Mouse (Mus musculus): ENCODE measurements around the gene Galnt2. TPM values are rescaled to one million over a fixed set of nuclear protein-coding genes. Genes with fewer than 3 reads are reported as not detected.

Gene Galnt2
- total and polyA plus RNA-seq, 2 experiments from 2014 or later = 30.3 to 35.4 TPM

GRCm38 (mm10) chr8:124392271-124393012 lies 161.3 kb downstream of the Galnt2 start:
- Histone ChIP-seq H3K9me3 (replicated peaks; ENCODE audit: control insufficient read depth, low read length) (no peaks in the 10 kb centered on the region; the same call in 1 of the 2 replicates), H3K27ac (ENCODE audit: low read depth) (no peak overlapping the region), H3K9ac (replicated peaks; ENCODE audit: low read depth, low read length) (no peak overlapping the region), H3K36me3 (replicated peaks; ENCODE audit: control insufficient read depth, insufficient read depth, low read length) (no peaks in the 10 kb centered on the region), H3K27me3 (ENCODE audit: control insufficient read depth, insufficient read depth, low read length) (no peaks in the 10 kb centered on the region), H3K4me1 (ENCODE audit: control insufficient read depth, insufficient read depth) (no peaks in the 10 kb centered on the region), H3K4me3 (ENCODE audit: low read depth, low read length) (no peak overlapping the region), H3K4me2 (ENCODE audit: low read depth, low read length) (no peak overlapping the region)
- DNase-seq (ENCODE audit: low spot score) (no peak), ATAC-seq (ENCODE audit: insufficient read depth, low read depth) (no peak)
- TF ChIP-seq EP300 (IDR thresholded peaks at IDR 0.05; ENCODE audit: low read depth) (no peak), CTCF (IDR thresholded peaks at IDR 0.05; ENCODE audit: low read depth) (no peak)
- WGBS = 61% methylated on average over 10 of the region's 10 CpGs

DNA sequence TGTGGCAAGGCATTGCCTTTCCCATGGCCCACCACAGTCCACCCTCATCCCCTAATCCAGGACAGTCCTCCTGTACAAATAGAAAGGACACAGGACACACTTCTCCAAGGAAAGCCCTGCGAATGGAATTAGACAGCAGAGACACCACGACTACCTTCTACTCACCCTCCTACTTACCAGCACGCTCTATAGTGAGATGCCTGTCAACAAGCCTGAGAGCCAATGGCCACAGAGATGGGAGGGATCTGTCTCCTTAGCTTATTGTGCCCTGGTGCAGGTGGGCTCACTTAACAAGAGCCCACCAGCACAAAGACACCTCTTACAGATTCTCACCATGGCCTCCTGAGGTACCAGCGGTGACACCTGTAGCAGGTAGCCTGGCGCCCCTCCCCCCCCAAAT lies 161.8 kb downstream of the Galnt2 start:
- DNase-seq (ENCODE audit: low spot score) (no peak), ATAC-seq (ENCODE audit: insufficient read depth, low read depth) (no peak)
- no peaks in the 10 kb centered on the region for H3K27me3 ChIP-seq (ENCODE audit: control insufficient read depth, insufficient read depth, low read length)
- H3K4me1 ChIP-seq (ENCODE audit: control insufficient read depth, insufficient read depth) = no peaks in the 10 kb centered on the region
- no peak for TF ChIP-seq CTCF (IDR thresholded peaks at IDR 0.05; ENCODE audit: low read depth)
- no peak for TF ChIP-seq EP300 (IDR thresholded peaks at IDR 0.05; ENCODE audit: low read depth)
- H3K9me3 ChIP-seq (replicated peaks; ENCODE audit: control insufficient read depth, low read length) = no peaks in the 10 kb centered on the region; the same call in 1 of the 2 replicates
- H3K4me2 ChIP-seq (ENCODE audit: low read depth, low read length) = no peak overlapping the region
- H3K9ac ChIP-seq (replicated peaks; ENCODE audit: low read depth, low read length) = no peak overlapping the region
- H3K4me3 ChIP-seq (ENCODE audit: low read depth, low read length) = no peak overlapping the region
- WGBS = 69% methylated on average over 5 of the region's 5 CpGs
- no peaks in the 10 kb centered on the region for H3K36me3 ChIP-seq (replicated peaks; ENCODE audit: control insufficient read depth, insufficient read depth, low read length)
- no peak overlapping the region for H3K27ac ChIP-seq (ENCODE audit: low read depth)

DNA sequence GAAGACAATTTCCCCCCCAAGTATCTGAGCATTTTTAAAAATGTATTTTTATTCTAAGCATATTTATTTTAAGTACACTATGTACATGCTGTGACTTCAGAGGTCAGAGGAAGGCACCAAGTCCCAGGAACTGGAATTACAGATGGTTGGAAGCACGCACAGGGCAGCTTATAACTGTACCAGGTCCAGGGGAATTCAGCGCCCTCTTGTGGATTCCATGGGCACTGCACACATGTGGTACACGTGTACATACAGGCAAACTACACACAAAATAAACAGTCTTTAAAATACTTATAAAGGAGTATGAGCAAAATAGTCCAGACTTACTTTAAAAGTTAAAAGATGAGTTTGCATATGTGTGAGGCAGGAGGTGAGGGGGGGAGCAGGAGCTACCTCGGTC lies 162.7 kb downstream of the Galnt2 start:
- DNase-seq (ENCODE audit: low spot score) (no peak), ATAC-seq (ENCODE audit: insufficient read depth, low read depth) (no peak)
- Histone ChIP-seq H3K4me3 (ENCODE audit: low read depth, low read length) (no peak overlapping the region), H3K9ac (replicated peaks; ENCODE audit: low read depth, low read length) (no peak overlapping the region), H3K9me3 (replicated peaks; ENCODE audit: control insufficient read depth, low read length) (no peaks in the 10 kb centered on the region; the same call in 1 of the 2 replicates), H3K4me2 (ENCODE audit: low read depth, low read length) (no peak overlapping the region), H3K4me1 (ENCODE audit: control insufficient read depth, insufficient read depth) (no peaks in the 10 kb centered on the region), H3K27ac (ENCODE audit: low read depth) (no peak overlapping the region), H3K36me3 (replicated peaks; ENCODE audit: control insufficient read depth, insufficient read depth, low read length) (no peaks in the 10 kb centered on the region), H3K27me3 (ENCODE audit: control insufficient read depth, insufficient read depth, low read length) (no peaks in the 10 kb centered on the region)
- WGBS = 79% methylated on average over 4 of the region's 4 CpGs
- no peak for TF ChIP-seq CTCF (IDR thresholded peaks at IDR 0.05; ENCODE audit: low read depth)
- TF ChIP-seq EP300 (IDR thresholded peaks at IDR 0.05; ENCODE audit: low read depth) = no peak

DNA sequence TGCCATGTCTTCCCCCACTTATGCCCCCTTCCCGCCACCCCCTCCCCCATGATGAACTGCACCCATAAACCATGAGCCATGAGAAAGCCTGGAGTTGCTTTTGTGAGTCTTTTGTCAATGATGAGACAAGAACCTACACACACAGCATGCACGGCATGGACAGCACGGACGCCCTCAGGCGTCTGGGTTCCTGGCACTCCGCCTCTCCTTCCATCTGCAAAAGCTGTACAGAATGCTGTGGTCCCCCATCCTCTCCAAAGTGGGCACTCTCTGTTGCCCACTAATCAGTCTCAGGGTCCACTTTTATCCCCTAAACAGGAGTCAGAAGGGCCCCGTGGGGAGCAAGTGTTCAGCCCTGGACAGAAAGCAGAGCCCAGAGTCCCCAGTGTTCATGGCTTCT lies 163.8 kb downstream of the Galnt2 start:
- Histone ChIP-seq H3K9me3 (replicated peaks; ENCODE audit: control insufficient read depth, low read length) (no peaks in the 10 kb centered on the region; the same call in 1 of the 2 replicates), H3K4me2 (ENCODE audit: low read depth, low read length) (no peak overlapping the region), H3K36me3 (replicated peaks; ENCODE audit: control insufficient read depth, insufficient read depth, low read length) (no peaks in the 10 kb centered on the region), H3K27ac (ENCODE audit: low read depth) (no peak overlapping the region), H3K9ac (replicated peaks; ENCODE audit: low read depth, low read length) (no peak overlapping the region), H3K4me1 (ENCODE audit: control insufficient read depth, insufficient read depth) (no peaks in the 10 kb centered on the region), H3K27me3 (ENCODE audit: control insufficient read depth, insufficient read depth, low read length) (no peaks in the 10 kb centered on the region), H3K4me3 (ENCODE audit: low read depth, low read length) (no peak overlapping the region)
- TF ChIP-seq EP300 (IDR thresholded peaks at IDR 0.05; ENCODE audit: low read depth) (no peak), CTCF (IDR thresholded peaks at IDR 0.05; ENCODE audit: low read depth) (no peak)
- 86% methylated on average over 7 of the region's 7 CpGs for WGBS
- ATAC-seq (ENCODE audit: insufficient read depth, low read depth) = no peak
- no peak for DNase-seq (ENCODE audit: low spot score)

Other genes starting within 250 kb of the Galnt2 start
- 34.5 and 48.2 TPM in 2 replicates for gene Abcb10, start 248.3 kb upstream of the Galnt2 start, total RNA-seq (2014; rRNA removed; ENCODE audit: low replicate concordance)
- gene Abcb10, start 248.3 kb upstream of the Galnt2 start, polyA plus RNA-seq (2015; fragmentation: Nextera tagmentation; extraction: Ambion mirVana) = 17.1 and 17.2 TPM in 2 replicates
- 31.8 and 46.3 TPM in 2 replicates for gene Taf5l, start 210.0 kb upstream of the Galnt2 start, total RNA-seq (2014; rRNA removed; ENCODE audit: low replicate concordance)
- 14.1 and 17.2 TPM in 2 replicates for gene Taf5l, start 210.0 kb upstream of the Galnt2 start, polyA plus RNA-seq (2015; fragmentation: Nextera tagmentation; extraction: Ambion mirVana)
- gene Urb2, start 209.9 kb upstream of the Galnt2 start, total RNA-seq (2014; rRNA removed; ENCODE audit: low replicate concordance) = 9.8 and 11.7 TPM in 2 replicates
- gene Urb2, start 209.9 kb upstream of the Galnt2 start, polyA plus RNA-seq (2015; fragmentation: Nextera tagmentation; extraction: Ambion mirVana) = 0.74 and 0.97 TPM in 2 replicates
- 1.7 and 3.5 TPM in 2 replicates for gene Pgbd5, start 208.3 kb downstream of the Galnt2 start, total RNA-seq (2014; rRNA removed; ENCODE audit: low replicate concordance)
- gene Pgbd5, start 208.3 kb downstream of the Galnt2 start, polyA plus RNA-seq (2015; fragmentation: Nextera tagmentation; extraction: Ambion mirVana) = 0.80 and 0.97 TPM in 2 replicates

Data from heart, postnatal 0 days (tissue).